Mouse (Mus musculus): ENCODE data around the gene Bgn. TPM values are rescaled to one million over a fixed set of nuclear protein-coding genes. Genes with fewer than 3 reads are reported as not detected.

Bgn gene
- polyA plus RNA-seq, 1 experiment from 2014 or later, result 98.7 TPM

Other genes starting within 250 kb of the Bgn start
- gene Xlr4c, start 240.5 kb upstream of the Bgn start, polyA plus RNA-seq (2015; fragmentation: Nextera tagmentation; extraction: Ambion mirVana), result not detected in 2 replicates
- gene Xlr3c, start 218.2 kb upstream of the Bgn start, polyA plus RNA-seq (2015; fragmentation: Nextera tagmentation; extraction: Ambion mirVana), result not detected in 2 replicates
- not detected in 2 replicates for gene Xlr5a, start 190.6 kb upstream of the Bgn start, polyA plus RNA-seq (2015; fragmentation: Nextera tagmentation; extraction: Ambion mirVana)
- gene Xlr5c, start 190.6 kb upstream of the Bgn start, polyA plus RNA-seq (2015; fragmentation: Nextera tagmentation; extraction: Ambion mirVana), result not detected in 2 replicates
- not detected in 2 replicates for gene Gm45015, start 146.8 kb upstream of the Bgn start, polyA plus RNA-seq (2015; fragmentation: Nextera tagmentation; extraction: Ambion mirVana)
- 13.8 and 14.7 TPM in 2 replicates for gene Zfp275, start 141.0 kb upstream of the Bgn start, polyA plus RNA-seq (2015; fragmentation: Nextera tagmentation; extraction: Ambion mirVana)
- gene Gm18336, start 84.9 kb upstream of the Bgn start, polyA plus RNA-seq (2015; fragmentation: Nextera tagmentation; extraction: Ambion mirVana), result not detected in 2 replicates
- 0.10 TPM in 1 of 2 replicates, not detected in the other for gene Zfp92, start 72.5 kb upstream of the Bgn start, polyA plus RNA-seq (2015; fragmentation: Nextera tagmentation; extraction: Ambion mirVana)
- not detected in 2 replicates for gene Trex2, start 48.3 kb upstream of the Bgn start, polyA plus RNA-seq (2015; fragmentation: Nextera tagmentation; extraction: Ambion mirVana)
- gene Haus7, start 24.6 kb upstream of the Bgn start, polyA plus RNA-seq (2015; fragmentation: Nextera tagmentation; extraction: Ambion mirVana), result 64.2 and 70.0 TPM in 2 replicates
- gene Atp2b3, start 19.5 kb downstream of the Bgn start, polyA plus RNA-seq (2015; fragmentation: Nextera tagmentation; extraction: Ambion mirVana), result 0.19 TPM in 2 replicates
- gene Dusp9, start 155.8 kb downstream of the Bgn start, polyA plus RNA-seq (2015; fragmentation: Nextera tagmentation; extraction: Ambion mirVana), result 28.9 and 30.5 TPM in 2 replicates
- 15.8 and 20.6 TPM in 2 replicates for gene Pnck, start 176.5 kb downstream of the Bgn start, polyA plus RNA-seq (2015; fragmentation: Nextera tagmentation; extraction: Ambion mirVana)
- 7.0 and 8.7 TPM in 2 replicates for gene Slc6a8, start 189.5 kb downstream of the Bgn start, polyA plus RNA-seq (2015; fragmentation: Nextera tagmentation; extraction: Ambion mirVana)
- gene Bcap31, start 232.6 kb downstream of the Bgn start, polyA plus RNA-seq (2015; fragmentation: Nextera tagmentation; extraction: Ambion mirVana), result 276 and 282 TPM in 2 replicates
- gene Abcd1, start 233.0 kb downstream of the Bgn start, polyA plus RNA-seq (2015; fragmentation: Nextera tagmentation; extraction: Ambion mirVana), result 16.2 and 17.4 TPM in 2 replicates

Measured in kidney, embryonic 16.5 days (tissue).